Mouse (Mus musculus) embryo, embryonic 10.5 days (tissue): Measurements from ENCODE around the gene Vmn2r11.
"Not testable (repeated sequence)": the region's sequence is repeated elsewhere in the genome, so short reads cannot be mapped to it uniquely, and the experiment has no call there.

Experiments
- DNase-seq: peaks from one replicate; pipeline ENCODE4 v3.0.0-alpha.2; 2015; ENCODE audit warnings: low spot score

The Vmn2r11 gene

GRCm38 (mm10) chr5:109059469-109059868 is at the start of gene Vmn2r11:
Vmn2r11 (minus strand) TSS chr5:109059569.
- not testable (repeated sequence) for DNase-seq

DNA sequence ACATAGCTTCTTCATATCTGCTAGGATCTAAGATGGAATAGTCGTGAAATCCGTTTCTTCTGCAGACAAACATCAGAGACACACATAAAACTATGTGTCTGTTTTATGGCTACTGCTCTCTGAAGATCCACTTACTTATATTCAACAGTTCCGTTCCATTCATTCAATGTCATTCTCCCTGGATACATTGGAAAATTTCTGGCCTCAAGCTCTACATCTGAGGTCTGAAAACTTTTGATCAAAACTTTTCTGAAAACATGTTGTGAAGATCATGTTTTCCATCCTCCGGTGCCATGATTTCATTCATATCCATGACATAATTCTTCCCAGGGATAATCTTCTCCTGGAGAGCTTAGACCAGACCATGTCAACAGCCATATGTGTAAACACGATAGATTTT is 38.5 kb upstream of the Vmn2r11 start, which contains the start of gene Vmn2r12:
Gene Vmn2r12, minus strand, starts transcription at position 101 of the 400 bp plus-strand sequence.
- DNase-seq = not testable (repeated sequence)

DNA sequence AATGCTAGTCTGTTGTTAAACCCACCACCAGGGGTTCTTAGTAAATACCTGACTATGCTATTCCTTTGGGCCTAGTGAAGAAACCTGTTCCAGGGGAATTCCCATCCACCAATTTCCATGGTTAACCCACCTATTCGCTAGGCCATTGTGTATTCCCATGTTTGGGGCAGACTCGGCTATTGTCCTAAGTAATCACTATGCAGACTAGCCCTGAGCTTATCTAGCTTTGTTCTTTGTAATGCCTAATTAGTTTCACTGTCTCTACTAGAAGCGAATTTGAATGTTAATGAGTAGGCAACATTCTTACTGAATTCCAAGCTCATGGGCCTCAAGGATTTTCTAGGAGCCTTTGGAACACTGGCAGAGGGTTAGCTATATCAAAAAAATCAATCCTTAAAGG is 37.1 kb upstream of the Vmn2r11 start:
- DNase-seq = not testable (repeated sequence)

- DNase-seq = not testable (repeated sequence)
These were observed 12.6 kb upstream of the Vmn2r11 start for GRCm38 (mm10) chr5:109072016-109072415.

GRCm38 (mm10) chr5:109055286-109055685 is 4.1 kb downstream of the Vmn2r11 start:
- no peak for DNase-seq

GRCm38 (mm10) chr5:109032591-109032990 is 26.8 kb downstream of the Vmn2r11 start:
- peak; percentile 0 for DNase-seq

GRCm38 (mm10) chr5:109006427-109006826 is 52.9 kb downstream of the Vmn2r11 start, which contains the start of gene Vmn2r10:
Vmn2r10 (minus strand) TSS chr5:109006527.
- DNase-seq = not testable (repeated sequence)
